Mouse (Mus musculus) telencephalon, adult 2 months (tissue): ENCODE results near the gene AL607142.1.
A peak's percentile ranks its signal among the peaks of the same experiment; 100 is the strongest.

Experiments used
- DNase-seq: peaks from one replicate; pipeline ENCODE4 v3.0.0-alpha.2; 2011; ENCODE audit warnings: low read depth, low spot score

Gene AL607142.1

GRCm38 (mm10) chr4:120056451-120056850, 8.3 kb upstream of the AL607142.1 start:
- DNase-seq: no peak

- no peak for DNase-seq
These were observed 7.3 kb upstream of the AL607142.1 start for GRCm38 (mm10) chr4:120057529-120057928.

- DNase-seq: no peak
These were observed 6.6 kb upstream of the AL607142.1 start for GRCm38 (mm10) chr4:120058157-120058556.

- DNase-seq: no peak
These were observed 6.0 kb upstream of the AL607142.1 start for GRCm38 (mm10) chr4:120058794-120059193.

GRCm38 (mm10) chr4:120061727-120062126, 3.1 kb upstream of the AL607142.1 start:
- no peak for DNase-seq

- DNase-seq: no peak
These were observed 2.6 kb upstream of the AL607142.1 start for GRCm38 (mm10) chr4:120062198-120062597.

- no peak for DNase-seq
These were observed 2.0 kb upstream of the AL607142.1 start for GRCm38 (mm10) chr4:120062754-120063153.

GRCm38 (mm10) chr4:120063353-120064124, 1.3 kb upstream of the AL607142.1 start:
- no peak for DNase-seq

- no peak for DNase-seq
These were observed 2.2 kb downstream of the AL607142.1 start for GRCm38 (mm10) chr4:120066841-120067591.

- no peak for DNase-seq
These were observed 2.9 kb downstream of the AL607142.1 start for GRCm38 (mm10) chr4:120067592-120068235.

- DNase-seq: no peak
These were observed 4.2 kb downstream of the AL607142.1 start for GRCm38 (mm10) chr4:120068883-120069581.

- DNase-seq: no peak
These were observed 4.8 kb downstream of the AL607142.1 start for GRCm38 (mm10) chr4:120069582-120069980.

- DNase-seq: no peak
These were observed 6.6 kb downstream of the AL607142.1 start for GRCm38 (mm10) chr4:120071411-120071810.

- DNase-seq: no peak
These were observed 7.2 kb downstream of the AL607142.1 start for GRCm38 (mm10) chr4:120071842-120072507.

- DNase-seq: peak; percentile 67
These were observed 9.3 kb downstream of the AL607142.1 start for GRCm38 (mm10) chr4:120074061-120074460.

GRCm38 (mm10) chr4:120077322-120077721, 12.5 kb downstream of the AL607142.1 start:
- no peak for DNase-seq

GRCm38 (mm10) chr4:120082527-120082926, 17.7 kb downstream of the AL607142.1 start:
- no peak for DNase-seq

- DNase-seq: no peak
These were observed 18.9 kb downstream of the AL607142.1 start for GRCm38 (mm10) chr4:120083700-120084099.

GRCm38 (mm10) chr4:120089536-120089935, 24.7 kb downstream of the AL607142.1 start:
- DNase-seq: no peak

- no peak for DNase-seq
These were observed 27.4 kb downstream of the AL607142.1 start for GRCm38 (mm10) chr4:120091997-120092783.
